Mouse (Mus musculus) neural tube, embryonic 14.5 days (tissue): Measurements from ENCODE around the gene Ppp1r10. TPM values are rescaled to one million over a fixed set of nuclear protein-coding genes. Genes with fewer than 3 reads are reported as not detected.
"Not testable (repeated sequence)": the region's sequence is repeated elsewhere in the genome, so short reads cannot be mapped to it uniquely, and the experiment has no call there.

Experiments
- ATAC-seq: fragments of 200-750 bp; cut with Nextera tagmentation; 2 replicates; pipeline ENCODE4 v1.8.0; 2017; ENCODE audit warnings: low read depth, mild to moderate bottlenecking, moderate TSS enrichment, moderate library complexity
- H3K27ac ChIP-seq: fragments of 300-500 bp; sonication (generic); 2 replicates; pipeline ENCODE4 v1.5.1; 2014; ENCODE audit warnings: low read depth, mild to moderate bottlenecking, control low read depth, low read length, moderate library complexity, mixed read lengths
- H3K27me3 ChIP-seq: fragments of 300-500 bp; sonication (generic); 2 replicates; pipeline ENCODE4 v1.6.1; 2014; ENCODE audit warnings: low read length; ENCODE audit not compliant: control insufficient read depth, insufficient read depth
- H3K36me3 ChIP-seq: fragments of 300-500 bp; sonication (generic); 2 replicates; pipeline ENCODE4 v1.6.1; 2014; ENCODE audit warnings: low read length, mixed read lengths; ENCODE audit not compliant: control insufficient read depth, insufficient read depth
- H3K4me1 ChIP-seq: fragments of 300-500 bp; sonication (generic); 2 replicates; pipeline ENCODE4 v1.6.1; 2014; ENCODE audit warnings: low read length; ENCODE audit not compliant: control insufficient read depth, insufficient read depth
- H3K4me2 ChIP-seq: fragments of 300-500 bp; sonication (generic); 2 replicates; pipeline ENCODE4 v1.6.1; 2014; ENCODE audit warnings: mild to moderate bottlenecking, low read depth, low read length, control low read depth
- H3K4me3 ChIP-seq: fragments of 300-500 bp; sonication (generic); 2 replicates; pipeline ENCODE4 v1.5.1; 2014; ENCODE audit warnings: low read depth, low read length, control low read depth, mixed read lengths
- H3K9ac ChIP-seq: fragments of 300-500 bp; sonication (generic); replicated peaks from 2 replicates; pipeline ENCODE4 v1.6.1; 2014; ENCODE audit warnings: low read depth, mild to moderate bottlenecking, control low read depth, low read length, mixed read lengths
- H3K9me3 ChIP-seq: fragments of 300-500 bp; sonication (generic); 2 replicates; pipeline ENCODE4 v1.6.1; 2016; ENCODE audit warnings: low read length; ENCODE audit not compliant: control insufficient read depth
- WGBS: fragments of 180-500 bp; shearing (Covaris S2); extraction: QIAGEN DNeasy Blood & Tissue Kit; methylation state at CpG from one replicate; pipeline ENCODE4 v1.1.7; 2014; 5-methylcytosine and 5-hydroxymethylcytosine counted together
- polyA plus RNA-seq: library from polyadenylated mRNA; unstranded; fragments of >200 nt; fragmentation: Nextera tagmentation; extraction: Ambion mirVana; gene quantifications from 2 replicates; pipeline ENCODE4 v1.2.1, GENCODE M21; 2014

The Ppp1r10 gene
- polyA plus RNA-seq, 1 experiment from 2014 or later = 31.9 TPM

GRCm38 (mm10) chr17:35921710-35922109 is 5.5 kb downstream of the Ppp1r10 start:
- Histone ChIP-seq H3K27ac (no peak overlapping the region), H3K9ac (0 out of 2 replicates have a peak overlapping the region, but pooled peaks have one; percentile 26), H3K36me3 (peaks cover 26% of the 10 kb centered on the region), H3K4me1 (peaks cover 18% of the 10 kb centered on the region), H3K9me3 (no peaks in the 10 kb centered on the region), H3K27me3 (no peaks in the 10 kb centered on the region), H3K4me2 (no peak overlapping the region), H3K4me3 (no peak overlapping the region)
- ATAC-seq = no peak
- 88% methylated on average over 4 of the region's 4 CpGs for WGBS

- ATAC-seq = no peak
- peaks cover 18% of the 10 kb centered on the region for H3K4me1 ChIP-seq
- H3K4me2 ChIP-seq = no peak overlapping the region
- H3K9ac ChIP-seq = no peak overlapping the region
- H3K36me3 ChIP-seq = peaks cover 32% of the 10 kb centered on the region
- no peak overlapping the region for H3K4me3 ChIP-seq
- no peaks in the 10 kb centered on the region for H3K9me3 ChIP-seq
- H3K27ac ChIP-seq = no peak overlapping the region
- WGBS = 85% methylated on average over 3 of the region's 3 CpGs
- no peaks in the 10 kb centered on the region for H3K27me3 ChIP-seq
Observed at GRCm38 (mm10) chr17:35922566-35922965, 6.3 kb downstream of the Ppp1r10 start.

GRCm38 (mm10) chr17:35923281-35923680 is 7.0 kb downstream of the Ppp1r10 start:
- Histone ChIP-seq H3K27me3 (no peaks in the 10 kb centered on the region), H3K4me1 (peaks cover 18% of the 10 kb centered on the region), H3K9me3 (no peaks in the 10 kb centered on the region), H3K27ac (no peak overlapping the region), H3K4me3 (no peak overlapping the region), H3K9ac (no peak overlapping the region), H3K4me2 (no peak overlapping the region), H3K36me3 (peaks cover 39% of the 10 kb centered on the region)
- no peak for ATAC-seq
- 97% methylated on average over 4 of the region's 4 CpGs for WGBS

- Histone ChIP-seq H3K4me2 (no peak overlapping the region), H3K27ac (no peak overlapping the region), H3K27me3 (no peaks in the 10 kb centered on the region), H3K4me1 (no peaks in the 10 kb centered on the region), H3K9me3 (no peaks in the 10 kb centered on the region), H3K36me3 (peaks cover 62% of the 10 kb centered on the region), H3K4me3 (no peak overlapping the region), H3K9ac (no peak overlapping the region)
- no peak for ATAC-seq
- whole genome bisulfite sequencing = 78% methylated on average over 1 of the region's 1 CpGs
Observed at GRCm38 (mm10) chr17:35927471-35927870, 11.2 kb downstream of the Ppp1r10 start.

GRCm38 (mm10) chr17:35929534-35929933 is 13.3 kb downstream of the Ppp1r10 start:
- ATAC-seq = no peak
- H3K36me3 ChIP-seq = peaks cover 52% of the 10 kb centered on the region
- no peaks in the 10 kb centered on the region for H3K9me3 ChIP-seq
- H3K9ac ChIP-seq = no peak overlapping the region
- no peak overlapping the region for H3K4me2 ChIP-seq
- H3K4me1 ChIP-seq = no peaks in the 10 kb centered on the region
- WGBS = 98% methylated on average over 2 of the region's 2 CpGs
- no peaks in the 10 kb centered on the region for H3K27me3 ChIP-seq
- no peak overlapping the region for H3K4me3 ChIP-seq
- no peak overlapping the region for H3K27ac ChIP-seq

GRCm38 (mm10) chr17:35930627-35931026 is 14.4 kb downstream of the Ppp1r10 start:
- Histone ChIP-seq H3K27ac (no peak overlapping the region), H3K36me3 (peaks cover 45% of the 10 kb centered on the region), H3K4me1 (no peaks in the 10 kb centered on the region), H3K4me2 (no peak overlapping the region), H3K9ac (no peak overlapping the region), H3K4me3 (no peak overlapping the region), H3K9me3 (no peaks in the 10 kb centered on the region), H3K27me3 (no peaks in the 10 kb centered on the region)
- WGBS = 97% methylated on average over 12 of the region's 12 CpGs
- ATAC-seq = no peak

GRCm38 (mm10) chr17:35932608-35933007 is 16.4 kb downstream of the Ppp1r10 start:
- Histone ChIP-seq H3K27ac (no peak overlapping the region), H3K4me3 (no peak overlapping the region), H3K9ac (no peak overlapping the region), H3K4me2 (no peak overlapping the region), H3K36me3 (peaks cover 30% of the 10 kb centered on the region), H3K9me3 (no peaks in the 10 kb centered on the region), H3K27me3 (no peaks in the 10 kb centered on the region), H3K4me1 (no peaks in the 10 kb centered on the region)
- no peak for ATAC-seq
- WGBS = 91% methylated on average over 4 of the region's 4 CpGs

- H3K36me3 ChIP-seq, H3K4me3 ChIP-seq, H3K9ac ChIP-seq, H3K27ac ChIP-seq, H3K4me2 ChIP-seq, ATAC-seq, H3K9me3 ChIP-seq, H3K27me3 ChIP-seq, H3K4me1 ChIP-seq: not testable (repeated sequence)
- WGBS = 88% methylated on average over 14 of the region's 14 CpGs
Observed at GRCm38 (mm10) chr17:35935763-35936162, 19.5 kb downstream of the Ppp1r10 start.

GRCm38 (mm10) chr17:35937700-35938348 is 21.6 kb downstream of the Ppp1r10 start:
- no peaks in the 10 kb centered on the region for H3K9me3 ChIP-seq
- WGBS = 50% methylated on average over 2 of the region's 2 CpGs

More at GRCm38 (mm10) chr17:35937700-35938348, 21.6 kb downstream of the Ppp1r10 start:
- Histone ChIP-seq H3K9ac (no peak overlapping the region), H3K27ac (no peak overlapping the region), H3K4me1 (no peaks in the 10 kb centered on the region), H3K27me3 (no peaks in the 10 kb centered on the region), H3K4me2 (no peak overlapping the region), H3K36me3 (no peaks in the 10 kb centered on the region), H3K4me3 (no peak overlapping the region)
- peak; percentile 74; the same call in 1 of the 2 replicates for ATAC-seq
